Mouse (Mus musculus): ENCODE data around the gene Wbp2nl.

Wbp2nl gene

GRCm38 (mm10) chr15:82298764-82299561, at the start of gene Wbp2nl:
Gene Wbp2nl (plus strand): TSS chr15:82298954.
- no peak for DNase-seq (ENCODE audit: low spot score in 2 of 2)

GRCm38 (mm10) chr15:82251579-82251978, 47.2 kb upstream of the Wbp2nl start:
- no peak for DNase-seq (ENCODE audit: low spot score in 2 of 2)

GRCm38 (mm10) chr15:82252097-82252496, 46.7 kb upstream of the Wbp2nl start, which contains the start of gene 1500009C09Rik:
Gene 1500009C09Rik (plus strand): TSS chr15:82252397.
- DNase-seq (ENCODE audit: low spot score in 2 of 2) = no peak

- DNase-seq (ENCODE audit: low spot score in 2 of 2) = no peak
Observed at GRCm38 (mm10) chr15:82255248-82255647, 43.5 kb upstream of the Wbp2nl start.

GRCm38 (mm10) chr15:82255944-82256383, 42.8 kb upstream of the Wbp2nl start:
- no peak for DNase-seq (ENCODE audit: low spot score in 2 of 2)

GRCm38 (mm10) chr15:82259510-82259909, 39.2 kb upstream of the Wbp2nl start:
- DNase-seq (ENCODE audit: low spot score in 2 of 2) = peak; percentile 51 to 60

- DNase-seq (ENCODE audit: low spot score in 2 of 2) = peak; percentile 25 to 33
Observed at GRCm38 (mm10) chr15:82266356-82266755, 32.4 kb upstream of the Wbp2nl start.

- no peak for DNase-seq (ENCODE audit: low spot score in 2 of 2)
Observed at GRCm38 (mm10) chr15:82268185-82268584, 30.6 kb upstream of the Wbp2nl start.

- no peak for DNase-seq (ENCODE audit: low spot score in 2 of 2)
Observed at GRCm38 (mm10) chr15:82268783-82269182, 30.0 kb upstream of the Wbp2nl start.

- DNase-seq (ENCODE audit: low spot score in 2 of 2) = peak; percentile 19 to 26
Observed at GRCm38 (mm10) chr15:82271201-82271600, 27.6 kb upstream of the Wbp2nl start.

GRCm38 (mm10) chr15:82272295-82272694, 26.5 kb upstream of the Wbp2nl start:
- no peak for DNase-seq (ENCODE audit: low spot score in 2 of 2)

- DNase-seq (ENCODE audit: low spot score in 2 of 2) = no peak
Observed at GRCm38 (mm10) chr15:82274593-82274926, 24.2 kb upstream of the Wbp2nl start, which contains the start of gene Sept3. Gene Sept3 (plus strand): TSS chr15:82274893.

- no peak for DNase-seq (ENCODE audit: low spot score in 2 of 2)
Observed at GRCm38 (mm10) chr15:82274927-82275901, 23.5 kb upstream of the Wbp2nl start.

GRCm38 (mm10) chr15:82277591-82277990, 21.2 kb upstream of the Wbp2nl start:
- no peak for DNase-seq (ENCODE audit: low spot score in 2 of 2)

GRCm38 (mm10) chr15:82280638-82281037, 18.1 kb upstream of the Wbp2nl start:
- no peak for DNase-seq (ENCODE audit: low spot score in 2 of 2)

GRCm38 (mm10) chr15:82286157-82286556, 12.6 kb upstream of the Wbp2nl start:
- DNase-seq (ENCODE audit: low spot score in 2 of 2) = no peak

- no peak for DNase-seq (ENCODE audit: low spot score in 2 of 2)
Observed at GRCm38 (mm10) chr15:82290252-82290651, 8.5 kb upstream of the Wbp2nl start.

- no peak for DNase-seq (ENCODE audit: low spot score in 2 of 2)
Observed at GRCm38 (mm10) chr15:82292851-82293250, 5.9 kb upstream of the Wbp2nl start.

GRCm38 (mm10) chr15:82293271-82293711, 5.5 kb upstream of the Wbp2nl start:
- no peak for DNase-seq (ENCODE audit: low spot score in 2 of 2)

- DNase-seq (ENCODE audit: low spot score in 2 of 2) = no peak
Observed at GRCm38 (mm10) chr15:82294059-82294458, 4.7 kb upstream of the Wbp2nl start.

GRCm38 (mm10) chr15:82307107-82307506, 8.4 kb downstream of the Wbp2nl start:
- DNase-seq (ENCODE audit: low spot score in 2 of 2) = no peak

GRCm38 (mm10) chr15:82308416-82308815, 9.7 kb downstream of the Wbp2nl start:
- no peak for DNase-seq (ENCODE audit: low spot score in 2 of 2)
